25 mouse cellular contexts compared by ENCODE assay signal in genomic region chr17:27475650-27476049, GRCm38 (mm10). TPM values are rescaled to one million over a fixed set of nuclear protein-coding genes. Genes with fewer than 3 reads are reported as not detected.
DNase-seq lines count a peak whose midpoint lies in the region; ATAC-seq and TF ChIP-seq lines count a peak whose summit lies in the region.
"Had no signal": no experiment of that assay in that cellular context is flagged by ENCODE, and none has a peak within 500 bp of the region (broad histone marks: within the 10 kb centered on the region; RNA-seq: fewer than 3 reads in every experiment).

No protein-coding gene starts in this region.

- TF ChIP-seq CTCF in cerebellum, adult 2 months (IDR thresholded peaks at IDR 0.05; ENCODE audit: borderline replicate concordance, insufficient read depth, low read depth, low read length), result no peak

- WGBS in cerebellum, adult 2 months, result 28% methylated on average over 11 of the region's 11 CpGs
- 94% methylated on average over 11 of the region's 11 CpGs for WGBS in forebrain, embryonic 10.5 days
- 89% methylated on average over 11 of the region's 11 CpGs for WGBS in forebrain, embryonic 13.5 days

- H3K9me3 ChIP-seq in forebrain, embryonic 10.5 days, result 0 out of 2 replicates have a peak, but pooled peaks cover 3% of the 10 kb centered on the region
- H3K9me3 ChIP-seq in forebrain, embryonic 13.5 days (replicated peaks), result no peaks in the 10 kb centered on the region
- H3K9me3 ChIP-seq in megakaryocyte, embryonic 14.5 days, result peaks cover 7% of the 10 kb centered on the region
- H3K9me3 ChIP-seq: embryonic facial prominence, embryonic 13.5 days; embryonic facial prominence, embryonic 15.5 days had no signal

- no peak for ATAC-seq in forebrain, embryonic 13.5 days
- no peak for ATAC-seq in megakaryocyte, adult 5-6 weeks (ENCODE audit: poor library complexity, severe bottlenecking)
- ATAC-seq: activated CD4-positive, CD25-positive, alpha-beta regulatory T cell, adult 4 months; CD4-positive, CD25-positive, alpha-beta regulatory T cell, adult 4 months; forebrain, embryonic 14.5 days; forebrain, embryonic 16.5 days; Patski had no signal

- H3K4me2 ChIP-seq in forebrain, embryonic 13.5 days, result no peak overlapping the region
- H3K4me2 ChIP-seq: embryonic facial prominence, embryonic 13.5 days; embryonic facial prominence, embryonic 15.5 days had no signal

- H3K36me3 ChIP-seq in forebrain, embryonic 10.5 days (replicated peaks), result no peaks in the 10 kb centered on the region
- no peaks in the 10 kb centered on the region for H3K36me3 ChIP-seq in forebrain, embryonic 13.5 days (ENCODE audit: poor library complexity, severe bottlenecking)
- H3K36me3 ChIP-seq in megakaryocyte, embryonic 14.5 days (replicated peaks; ENCODE audit: low read length), result no peaks in the 10 kb centered on the region
- H3K36me3 ChIP-seq: embryonic facial prominence, embryonic 13.5 days; embryonic facial prominence, embryonic 15.5 days; G1E had no signal

- DNase-seq in cerebellum, adult 2 months, result no peak
- no peak for DNase-seq in cerebellum, postnatal 10 days
- no peak for DNase-seq in forebrain, embryonic 10.5 days (ENCODE audit: extremely low spot score, low spot score)
- DNase-seq in brain, adult 2 months (ENCODE audit: low read depth, low spot score), result peak; percentile 64
- DNase-seq: adrenal gland, adult 8-10 months; adrenal gland, postnatal 14 days; adrenal gland, postnatal 36 days; B cell, adult 2 months; cerebellum, adult 11 months; cerebellum, adult 9-10 months; cerebellum, postnatal 36 days; embryo, embryonic 11 days had no signal

- peaks cover 83% of the 10 kb centered on the region for H3K4me1 ChIP-seq in cerebellum, adult 2 months (ENCODE audit: control insufficient read depth, insufficient read depth, low read length)
- H3K4me1 ChIP-seq in forebrain, embryonic 10.5 days, result peaks cover 38% of the 10 kb centered on the region
- H3K4me1 ChIP-seq in forebrain, embryonic 13.5 days, result peaks cover 24% of the 10 kb centered on the region
- H3K4me1 ChIP-seq in megakaryocyte, embryonic 14.5 days, result peaks cover 8% of the 10 kb centered on the region; the same call in 1 of the 2 replicates

- no peaks in the 10 kb centered on the region for H3K27me3 ChIP-seq in cerebellum, adult 2 months (ENCODE audit: control insufficient read depth, insufficient read depth, low read length)
- H3K27me3 ChIP-seq in forebrain, embryonic 10.5 days (ENCODE audit: poor library complexity, severe bottlenecking), result no peaks in the 10 kb centered on the region
- no peaks in the 10 kb centered on the region for H3K27me3 ChIP-seq in forebrain, embryonic 13.5 days
- peaks cover 64% of the 10 kb centered on the region for H3K27me3 ChIP-seq in megakaryocyte, embryonic 14.5 days (replicated peaks)
- H3K27me3 ChIP-seq: embryonic facial prominence, embryonic 13.5 days; embryonic facial prominence, embryonic 15.5 days had no signal

- peak overlapping the region; percentile 18 for H3K27ac ChIP-seq in cerebellum, adult 2 months (ENCODE audit: insufficient read depth, low read length)
- H3K27ac ChIP-seq in forebrain, embryonic 10.5 days, result peak overlapping the region; percentile 62; the same call in 1 of the 2 replicates
- H3K27ac ChIP-seq in forebrain, embryonic 13.5 days, result no peak overlapping the region
- H3K27ac ChIP-seq: embryonic facial prominence, embryonic 13.5 days; embryonic facial prominence, embryonic 15.5 days had no signal

- no peak for TF ChIP-seq POLR2A in cerebellum, adult 2 months (IDR thresholded peaks at IDR 0.05; ENCODE audit: borderline replicate concordance, insufficient read depth, low read length)

- no peak overlapping the region for H3K4me3 ChIP-seq in cerebellum, adult 2 months (replicated peaks; ENCODE audit: insufficient read depth, low read depth, low read length)
- H3K4me3 ChIP-seq in forebrain, embryonic 10.5 days, result no peak overlapping the region
- H3K4me3 ChIP-seq in forebrain, embryonic 13.5 days, result no peak overlapping the region
- H3K4me3 ChIP-seq in megakaryocyte, embryonic 14.5 days (replicated peaks), result peak overlapping the region; percentile 33
- H3K4me3 ChIP-seq: embryonic facial prominence, embryonic 13.5 days; embryonic facial prominence, embryonic 15.5 days; erythroblast, embryonic 14.5 days had no signal

- H3K9ac ChIP-seq in forebrain, embryonic 13.5 days, result no peak overlapping the region
- H3K9ac ChIP-seq: embryonic facial prominence, embryonic 13.5 days; embryonic facial prominence, embryonic 15.5 days had no signal

RNA-seq across cellular contexts. Expression of gene Grm4, which starts 45.6 kb away (rescaled TPM):
- 310 and 403 TPM in 2 replicates for polyA plus RNA-seq in cerebellum, adult 2 months (2012; rRNA removed)
- polyA plus RNA-seq in forebrain, embryonic 10.5 days (2016; fragmentation: Nextera tagmentation; extraction: Ambion mirVana), result 0.61 and 0.73 TPM in 2 replicates
- 2.2 and 2.4 TPM in 2 replicates for polyA plus RNA-seq in forebrain, embryonic 13.5 days (2015; fragmentation: Nextera tagmentation; extraction: Ambion mirVana)
- polyA plus RNA-seq in megakaryocyte, embryonic 14.5 days (2012; ENCODE audit: insufficient read depth, low replicate concordance), result not detected in 2 replicates
- total RNA-seq in megakaryocyte, adult 5-6 weeks (2015), result not detected in 2 replicates
- not detected in 2 replicates for total RNA-seq in megakaryocyte, adult 5-6 weeks (2017)
- total RNA-seq: CH12.LX had no signal
- polyA plus RNA-seq: CD4-positive, CD25-positive, alpha-beta regulatory T cell, adult 4 months; erythroblast, embryonic 14.5 days; G1E had no signal

Comparison
In these comparisons a context has a peak if more than half of its experiments do, and no peak if none do; other contexts are left out.
1. RNA of gene Grm4, which starts 45.6 kb away (polyA plus RNA-seq): 310 to 403 TPM in cerebellum, adult 2 months; 2.2 to 2.4 TPM in forebrain, embryonic 13.5 days, 0.61 to 0.73 TPM in forebrain, embryonic 10.5 days and not detected in megakaryocyte, embryonic 14.5 days; every median in the first group is over 10 times any median in the second.